ENCODE assay signal across 19 mouse cellular contexts in the genomic region with DNA sequence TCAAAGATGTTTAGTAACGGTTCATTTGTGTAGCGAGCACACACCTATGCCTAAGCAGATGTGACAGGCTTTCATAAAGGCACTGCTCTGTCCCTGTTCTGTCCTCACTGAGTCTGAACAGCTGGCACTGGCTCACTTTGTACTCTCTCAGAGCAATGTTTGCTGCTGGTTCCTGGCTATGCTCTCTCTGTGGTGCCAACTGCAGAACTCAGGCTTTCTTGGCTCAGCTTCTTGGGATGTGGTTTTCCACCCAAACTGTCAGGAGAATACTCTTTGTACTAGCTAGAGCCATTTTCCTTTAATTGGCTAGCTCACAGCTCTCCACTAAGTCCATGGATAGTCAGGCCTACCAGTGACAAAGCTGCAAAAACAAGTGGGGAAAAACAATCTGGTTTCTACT. TPM values are rescaled to one million over a fixed set of nuclear protein-coding genes. Genes with fewer than 3 reads are reported as not detected.
DNase-seq lines count a peak whose midpoint lies in the region; ATAC-seq and TF ChIP-seq lines count a peak whose summit lies in the region.
"Had no signal": no experiment of that assay in that cellular context is flagged by ENCODE, and none has a peak within 500 bp of the region (broad histone marks: within the 10 kb centered on the region; RNA-seq: fewer than 3 reads in every experiment).

No protein-coding gene starts in this region.

- H3K4me1 ChIP-seq in forebrain, postnatal 0 days (ENCODE audit: insufficient read depth) = no peaks in the 10 kb centered on the region
- no peaks in the 10 kb centered on the region for H3K4me1 ChIP-seq in forebrain, embryonic 11.5 days (replicated peaks; ENCODE audit: control insufficient read depth, insufficient read depth, low read length)
- H3K4me1 ChIP-seq: limb, embryonic 12.5 days; liver, embryonic 15.5 days; neural tube, embryonic 13.5 days had no signal

- H3K27me3 ChIP-seq in forebrain, postnatal 0 days (ENCODE audit: insufficient read depth, low read length) = no peaks in the 10 kb centered on the region
- H3K27me3 ChIP-seq in forebrain, embryonic 11.5 days (ENCODE audit: control insufficient read depth, insufficient read depth, low read length) = no peaks in the 10 kb centered on the region
- H3K27me3 ChIP-seq: limb, embryonic 12.5 days; liver, embryonic 15.5 days; neural tube, embryonic 13.5 days had no signal

- no peak overlapping the region for H3K9ac ChIP-seq in forebrain, postnatal 0 days
- H3K9ac ChIP-seq in forebrain, embryonic 11.5 days (ENCODE audit: low read length) = no peak overlapping the region
- H3K9ac ChIP-seq: limb, embryonic 12.5 days; liver, embryonic 15.5 days; neural tube, embryonic 13.5 days had no signal

- no peak for TF ChIP-seq CTCF in forebrain, postnatal 0 days (IDR thresholded peaks at IDR 0.05; ENCODE audit: low read depth)

- H3K4me3 ChIP-seq in forebrain, postnatal 0 days (ENCODE audit: low read depth, low read length) = no peak overlapping the region
- no peak overlapping the region for H3K4me3 ChIP-seq in forebrain, embryonic 11.5 days (ENCODE audit: low read depth, low read length)
- H3K4me3 ChIP-seq: limb, embryonic 12.5 days; liver, embryonic 15.5 days; neural tube, embryonic 13.5 days had no signal

- ATAC-seq in forebrain, postnatal 0 days = peak; percentile 60
- no peak for ATAC-seq in forebrain, embryonic 11.5 days (replicated peaks; ENCODE audit: low FRiP score)
- ATAC-seq: midbrain, embryonic 16.5 days had no signal

- 63% methylated on average over 2 of the region's 2 CpGs for WGBS in forebrain, postnatal 0 days
- WGBS in forebrain, embryonic 11.5 days = 91% methylated on average over 2 of the region's 2 CpGs

- 0 out of 2 replicates have a peak, but pooled peaks cover 4% of the 10 kb centered on the region for H3K36me3 ChIP-seq in forebrain, postnatal 0 days (ENCODE audit: insufficient read depth)
- no peaks in the 10 kb centered on the region for H3K36me3 ChIP-seq in forebrain, embryonic 11.5 days (ENCODE audit: control insufficient read depth, insufficient read depth, low read length)
- H3K36me3 ChIP-seq: liver, embryonic 15.5 days had no signal

- no peak overlapping the region for H3K27ac ChIP-seq in forebrain, postnatal 0 days (ENCODE audit: low read depth, low read length)
- H3K27ac ChIP-seq in forebrain, embryonic 11.5 days (ENCODE audit: low read depth, low read length) = no peak overlapping the region
- H3K27ac ChIP-seq: limb, embryonic 12.5 days; liver, embryonic 15.5 days; neural tube, embryonic 13.5 days had no signal

- DNase-seq in forebrain, postnatal 0 days = peak; percentile 24
- DNase-seq in forebrain, embryonic 11.5 days (ENCODE audit: low spot score) = no peak
- peak; percentile 60 for DNase-seq in right cerebral cortex, adult 18-20 months
- DNase-seq in right cerebral cortex, postnatal 4 days = no peak
- peak; percentile 26 for DNase-seq in layer of hippocampus, adult 9-10 months (ENCODE audit: low spot score)
- peak; percentile 42 for DNase-seq in telencephalon, adult 2 months (ENCODE audit: low read depth, low spot score)
- DNase-seq in thymus, postnatal 10 days (ENCODE audit: low spot score in 2 of 2) = no peak
- DNase-seq: cerebellum, adult 11-12 months; gastrocnemius, postnatal 10 days; heart, postnatal 4 days; kidney, adult 18-20 months; kidney, postnatal 36 days; lung, postnatal 36 days; thymus, adult 2 months had no signal

- H3K4me2 ChIP-seq in forebrain, postnatal 0 days (ENCODE audit: low read depth) = no peak overlapping the region
- no peak overlapping the region for H3K4me2 ChIP-seq in forebrain, embryonic 11.5 days (ENCODE audit: low read depth, low read length, severe bottlenecking)
- H3K4me2 ChIP-seq: heart, embryonic 11.5 days; limb, embryonic 12.5 days; liver, embryonic 15.5 days; neural tube, embryonic 13.5 days had no signal

- H3K9me3 ChIP-seq in forebrain, postnatal 0 days (ENCODE audit: low read length) = no peaks in the 10 kb centered on the region
- no peaks in the 10 kb centered on the region for H3K9me3 ChIP-seq in forebrain, embryonic 11.5 days (ENCODE audit: control insufficient read depth, low read length)
- H3K9me3 ChIP-seq: limb, embryonic 12.5 days; liver, embryonic 15.5 days; neural tube, embryonic 13.5 days had no signal

RNA-seq across cellular contexts. Expression of gene Ccdc141, which starts 50.5 kb away (rescaled TPM):
- 11.3 and 18.6 TPM in 2 replicates for total RNA-seq in forebrain, postnatal 0 days (2014; rRNA removed)
- polyA plus RNA-seq in forebrain, postnatal 0 days (2015; fragmentation: Nextera tagmentation; extraction: Ambion mirVana) = 5.0 and 7.3 TPM in 2 replicates
- 2.4 and 3.4 TPM in 2 replicates for polyA plus RNA-seq in forebrain, embryonic 11.5 days (2014; fragmentation: Nextera tagmentation; extraction: Ambion mirVana)

RNA-seq across cellular contexts. Expression of gene Sestd1, which starts 59.4 kb away (rescaled TPM):
- 59.6 and 59.9 TPM in 2 replicates for total RNA-seq in forebrain, postnatal 0 days (2014; rRNA removed)
- polyA plus RNA-seq in forebrain, postnatal 0 days (2015; fragmentation: Nextera tagmentation; extraction: Ambion mirVana) = 21.7 and 28.1 TPM in 2 replicates
- polyA plus RNA-seq in forebrain, embryonic 11.5 days (2014; fragmentation: Nextera tagmentation; extraction: Ambion mirVana) = 26.0 and 27.1 TPM in 2 replicates

Comparison
In these comparisons a context has a peak if more than half of its experiments do, and no peak if none do; other contexts are left out.
1. DNase-seq: peak in forebrain, postnatal 0 days (single experiment), right cerebral cortex, adult 18-20 months (single experiment), layer of hippocampus, adult 9-10 months (single experiment) and telencephalon, adult 2 months (single experiment); none in forebrain, embryonic 11.5 days (single experiment), right cerebral cortex, postnatal 4 days (single experiment) and thymus, postnatal 10 days (0 of 2).